Mouse (Mus musculus) cortical plate, adult 2 months (tissue): Measurements from ENCODE around the gene Zbtb8b.

Source experiments
- CTCF ChIP-seq: fragments of 200-500 bp; IDR thresholded peaks from 2 replicates; pipeline ENCODE4 v1.5.1; 2011; ENCODE audit warnings: mild to moderate bottlenecking, control low read depth, low read length; ENCODE audit not compliant: insufficient read depth; ENCODE audit errors: extremely low read depth
- POLR2A ChIP-seq: fragments of 200-500 bp; IDR thresholded peaks from 2 replicates; pipeline ENCODE4 v1.6.1; 2011; ENCODE audit warnings: mild to moderate bottlenecking, low read length, control low read depth; ENCODE audit not compliant: insufficient read depth; ENCODE audit errors: extremely low read depth

DNA sequence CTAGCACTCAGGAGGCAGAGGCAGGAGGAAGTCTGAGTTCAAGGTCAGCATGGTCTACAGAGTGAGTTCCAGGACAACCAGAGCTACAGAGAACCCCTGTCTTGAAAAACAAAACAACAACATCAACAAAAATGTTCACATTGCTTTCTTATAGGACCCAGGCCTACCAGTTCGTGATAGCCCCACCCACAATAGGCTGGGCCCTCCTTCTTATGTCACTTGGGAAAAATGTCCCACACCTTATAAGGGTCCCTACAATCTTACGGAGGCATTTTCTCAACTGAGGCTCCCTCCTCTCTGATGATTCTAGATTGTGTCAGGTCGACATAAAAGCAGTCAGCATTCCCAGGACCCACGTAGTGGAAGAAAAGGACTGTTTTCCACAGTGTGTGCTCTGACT, 40.8 kb downstream of the Zbtb8b start:
- no peak for TF ChIP-seq POLR2A
- no peak for TF ChIP-seq CTCF
